Mouse (Mus musculus): ENCODE data around the gene Sppl3.

Sppl3 gene

DNA sequence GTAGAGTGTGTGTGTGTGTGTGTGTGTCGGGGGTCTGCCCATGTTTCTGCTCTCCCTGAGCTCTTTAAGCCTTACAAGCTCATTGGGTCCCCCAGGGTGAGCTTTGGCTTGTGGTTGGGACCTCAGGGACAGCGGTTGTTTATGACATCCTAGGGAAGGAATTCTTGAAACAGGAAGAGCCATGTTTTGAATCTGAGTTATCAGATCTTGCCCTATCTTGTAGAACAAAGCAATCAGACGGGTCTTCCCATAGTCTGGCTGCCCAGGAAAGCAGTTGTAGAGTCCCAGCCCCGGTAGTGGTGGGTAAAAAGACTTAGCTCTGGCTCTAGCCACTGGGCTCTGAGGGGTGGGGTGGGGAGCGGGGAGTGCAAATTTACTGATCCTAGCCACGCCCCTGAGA, 13.6 kb upstream of the Sppl3 start:
- no peak for DNase-seq (ENCODE audit: low read depth, low spot score)

DNA sequence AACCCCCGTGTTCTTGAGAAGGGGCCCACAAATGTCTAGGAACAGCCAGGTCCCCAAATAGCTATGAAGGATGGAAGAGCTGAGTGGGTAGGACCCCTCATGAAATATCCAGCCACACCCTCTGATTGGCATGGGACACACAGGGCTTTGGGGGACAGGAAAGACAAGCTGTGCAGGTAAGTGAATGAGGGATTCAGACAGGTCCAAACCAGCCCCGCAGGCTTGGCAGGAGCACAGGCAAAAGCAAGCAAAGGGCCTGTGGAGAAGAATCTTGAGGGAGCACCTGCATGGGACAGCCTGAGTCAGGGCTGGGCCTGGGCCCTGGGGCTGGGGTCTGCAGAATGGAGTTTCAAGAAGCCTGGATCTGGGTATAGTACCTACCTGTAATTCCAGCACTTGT, 10.4 kb upstream of the Sppl3 start:
- no peak for DNase-seq (ENCODE audit: low read depth, low spot score)

DNA sequence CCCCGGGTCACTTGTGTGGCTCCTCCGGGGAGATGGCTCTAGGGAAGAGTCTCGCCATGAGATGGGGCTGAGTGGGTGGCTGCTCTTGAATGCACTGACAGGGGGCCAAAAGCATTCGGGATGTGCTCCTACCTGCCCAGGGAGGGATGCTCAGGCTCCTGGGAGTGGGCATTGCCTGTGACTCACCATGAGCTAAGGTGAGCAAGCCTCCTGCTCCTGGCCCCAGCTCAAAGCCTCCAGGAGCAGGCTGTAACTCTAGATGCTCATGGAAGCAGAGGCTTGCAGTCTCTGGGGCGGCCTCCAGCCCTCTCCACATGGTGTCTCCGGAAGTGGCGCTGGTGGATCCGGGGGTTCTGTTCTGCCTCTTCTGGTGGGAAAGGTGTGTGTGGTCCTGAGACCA, 9.5 kb upstream of the Sppl3 start:
- DNase-seq (ENCODE audit: low read depth, low spot score) = no peak

DNA sequence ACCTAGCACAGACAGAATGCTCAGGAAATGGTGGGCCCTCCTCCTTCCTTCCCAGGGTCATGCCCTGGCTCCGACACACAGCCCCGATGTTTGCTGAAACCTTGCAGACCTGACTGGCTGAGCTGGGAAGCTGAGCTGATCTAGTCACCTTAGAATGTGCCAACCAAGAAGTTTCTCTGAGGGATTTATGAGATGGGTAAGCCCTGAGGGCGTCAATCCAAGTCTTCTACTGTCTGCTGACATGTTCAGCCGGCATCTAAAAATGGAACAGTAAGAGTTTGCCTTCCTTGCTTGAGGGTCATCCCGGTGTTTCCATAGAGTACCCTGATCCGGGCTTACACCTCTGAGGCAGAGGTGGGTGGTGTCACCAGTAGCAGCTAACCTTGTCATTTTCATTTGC, 8.2 kb upstream of the Sppl3 start:
- no peak for DNase-seq (ENCODE audit: low read depth, low spot score)

DNA sequence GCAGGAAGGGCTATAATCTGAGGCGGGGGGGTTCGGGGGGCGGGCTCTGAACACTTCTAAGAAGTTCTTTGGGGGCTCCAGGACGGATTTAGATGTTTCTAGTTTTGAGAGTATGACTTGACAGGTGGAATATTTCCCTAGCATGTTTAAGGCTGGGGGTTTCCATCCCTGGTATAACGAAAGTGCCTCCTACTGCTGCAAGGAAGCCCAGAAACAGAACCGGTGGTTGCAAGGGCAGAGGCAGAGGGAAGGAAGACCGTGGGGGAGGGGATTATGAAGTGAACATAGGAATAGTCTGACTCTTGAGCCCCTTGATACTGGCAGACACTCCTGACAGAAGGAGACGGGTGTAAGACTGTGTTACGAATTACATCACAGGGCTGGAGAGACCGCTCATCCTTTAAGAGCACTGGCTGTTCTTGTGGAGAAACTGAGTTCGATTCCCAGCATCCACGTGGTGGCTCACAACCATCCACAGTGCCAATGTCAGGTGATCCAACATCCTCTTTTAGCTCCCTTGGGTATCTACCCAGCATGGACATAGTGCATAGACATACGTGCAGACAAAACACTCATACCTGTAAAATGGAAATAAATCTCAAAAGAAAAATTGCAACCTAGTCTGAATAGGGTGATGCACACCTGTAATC, 7.6 kb upstream of the Sppl3 start:
- DNase-seq (ENCODE audit: low read depth, low spot score) = no peak

DNA sequence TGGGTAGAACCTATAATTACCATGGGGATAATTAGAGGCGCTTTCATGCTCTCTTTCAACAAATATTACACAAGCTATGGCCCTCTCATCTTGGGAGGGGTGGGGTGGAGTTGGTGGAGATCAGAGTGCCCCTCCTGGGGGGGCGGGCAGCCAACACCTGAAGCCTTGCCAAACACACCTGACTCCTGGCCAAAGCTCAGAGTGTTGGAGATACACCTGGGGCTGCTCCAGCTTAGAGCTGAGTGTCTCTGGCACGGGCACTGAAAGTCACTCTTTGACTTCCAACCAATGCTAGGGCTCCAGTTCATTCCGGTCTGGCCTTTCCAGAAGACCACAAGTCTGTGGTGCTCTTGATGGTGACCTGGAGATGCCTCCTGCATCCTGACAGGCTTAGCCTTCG, 3.2 kb upstream of the Sppl3 start:
- DNase-seq (ENCODE audit: low read depth, low spot score) = no peak

DNA sequence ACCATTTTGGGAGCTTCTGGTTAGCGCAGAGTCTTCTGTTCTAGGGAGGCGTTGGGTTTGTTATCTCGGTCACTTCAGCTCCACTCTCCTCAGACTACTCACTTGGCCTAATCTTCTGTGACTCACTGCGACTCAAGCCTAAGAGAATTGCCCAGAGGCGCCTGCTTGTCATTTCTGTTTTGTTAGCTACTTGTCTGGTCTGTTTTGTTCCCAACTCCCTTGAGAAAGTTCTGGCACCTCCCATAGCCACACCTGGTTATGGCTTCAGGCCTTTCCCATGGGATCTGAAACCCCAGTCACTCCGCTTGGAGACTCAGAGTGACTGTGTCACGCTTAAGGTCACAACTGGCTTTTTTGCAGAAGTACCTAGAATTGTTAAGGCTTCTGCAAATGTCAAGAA, 2.6 kb upstream of the Sppl3 start:
- DNase-seq (ENCODE audit: low read depth, low spot score) = no peak

DNA sequence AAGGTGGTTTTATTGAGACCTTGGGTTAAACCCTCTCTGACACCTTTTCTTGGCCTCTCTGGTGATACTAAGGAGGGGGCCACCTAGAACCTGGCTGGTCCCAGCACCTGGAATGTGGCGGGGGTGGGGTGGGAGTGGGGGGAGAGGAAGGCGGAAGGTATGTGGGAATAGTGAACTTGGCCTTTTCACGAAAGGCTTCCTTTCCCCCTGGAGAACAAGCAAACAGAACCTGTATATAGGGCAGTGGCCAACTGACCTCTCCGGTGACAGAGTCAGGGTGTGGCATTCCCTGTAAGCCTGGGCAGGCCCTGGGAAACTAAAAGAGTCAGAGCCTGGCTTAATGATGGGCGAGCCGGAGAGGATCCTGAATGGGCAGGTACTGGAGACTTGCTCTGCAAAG, 1.8 kb upstream of the Sppl3 start:
- no peak for DNase-seq (ENCODE audit: low read depth, low spot score)

DNA sequence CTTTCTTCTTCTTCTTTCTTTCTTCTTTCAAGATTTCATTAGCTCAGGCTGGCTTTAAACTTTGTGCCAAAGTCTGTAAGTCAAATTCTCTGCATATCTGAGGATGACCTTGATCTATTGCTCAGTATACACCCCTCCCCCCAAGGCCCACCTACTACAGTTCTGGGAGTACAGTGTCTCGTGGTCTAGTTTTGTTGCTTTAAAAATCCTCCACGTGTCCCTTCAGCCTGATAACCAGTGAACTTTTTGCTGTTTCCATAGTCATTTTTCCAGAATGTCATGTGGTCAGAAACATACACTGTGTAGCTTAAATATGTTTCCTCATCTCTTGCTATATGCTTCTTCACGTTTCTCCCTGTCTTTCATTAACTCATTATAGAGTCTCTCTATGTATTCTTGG, 976 bp upstream of the Sppl3 start:
- DNase-seq (ENCODE audit: low read depth, low spot score) = no peak

DNA sequence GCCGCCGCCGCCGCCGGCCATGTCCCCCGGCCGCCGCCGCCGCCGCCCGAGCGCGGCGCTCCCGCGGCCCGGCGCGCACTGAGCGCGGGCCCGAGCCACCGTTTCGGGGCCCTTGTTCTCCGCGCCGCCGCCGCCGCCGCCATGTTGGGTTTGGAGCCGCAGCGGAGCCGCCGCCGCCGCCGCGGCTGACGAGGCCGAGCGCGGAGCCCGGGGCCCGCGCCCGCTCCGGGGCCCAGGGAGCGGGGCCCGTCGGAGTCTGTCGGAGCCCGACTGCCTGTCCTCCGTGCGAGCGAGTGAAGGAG, 231 bp downstream of the Sppl3 start:
- DNase-seq (ENCODE audit: low read depth, low spot score) = no peak

DNA sequence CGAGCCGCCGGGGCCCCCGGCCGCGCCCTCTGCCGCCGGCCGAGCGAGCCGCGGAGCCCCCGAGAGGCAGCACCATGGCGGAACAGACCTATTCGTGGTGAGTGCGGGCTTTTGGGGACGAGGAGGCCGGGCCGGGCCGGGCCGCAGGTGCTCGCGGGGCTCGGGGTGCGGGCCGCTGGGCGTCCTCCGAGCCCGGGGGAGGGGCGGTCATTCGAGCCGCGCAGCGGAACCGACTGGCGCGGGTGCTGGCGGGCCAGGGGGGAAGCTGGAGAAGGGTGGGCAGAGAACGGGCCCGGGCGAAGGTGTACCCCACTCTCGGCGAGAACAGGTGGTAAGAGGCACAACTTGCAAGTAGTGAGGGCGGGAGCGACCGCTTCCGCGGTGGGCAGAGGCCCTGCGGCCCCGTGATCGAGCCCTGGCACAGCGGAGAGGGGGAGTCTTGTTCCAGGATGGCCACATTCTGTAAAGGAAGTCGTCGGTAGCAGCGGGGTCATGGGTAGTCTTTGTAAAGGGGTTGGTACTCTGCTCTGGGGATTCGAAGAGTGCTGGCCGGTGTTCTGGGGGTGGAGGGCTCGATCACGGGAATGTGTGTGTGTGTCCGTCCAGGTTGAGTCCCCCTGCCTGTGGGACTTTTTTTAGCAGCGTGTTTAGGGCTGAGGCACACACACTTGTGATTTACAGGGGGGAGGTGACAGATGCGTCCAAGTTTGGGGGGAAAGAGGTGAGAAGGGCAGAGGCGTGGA, 753 bp downstream of the Sppl3 start:
- DNase-seq (ENCODE audit: low read depth, low spot score) = peak; percentile 61

DNA sequence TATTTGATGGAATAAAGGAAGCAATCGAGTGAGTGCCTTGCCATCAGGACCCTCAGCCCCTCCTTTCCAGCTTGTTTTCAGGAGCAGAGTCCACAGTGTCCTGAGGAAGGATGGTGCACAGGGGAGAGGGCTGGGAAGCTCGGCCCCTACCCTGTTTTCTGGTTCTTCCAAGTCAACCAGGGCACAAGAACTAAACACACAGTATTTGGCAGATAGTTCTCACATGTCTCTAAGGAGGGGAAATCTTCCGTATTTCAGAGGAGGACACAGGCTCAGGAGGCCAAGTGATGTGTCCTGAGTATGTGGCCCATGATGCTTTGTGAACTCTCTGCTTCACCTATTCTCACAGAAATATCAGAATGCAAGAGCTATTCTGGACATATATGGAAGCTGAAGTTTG, 2.5 kb downstream of the Sppl3 start:
- no peak for DNase-seq (ENCODE audit: low read depth, low spot score)

DNA sequence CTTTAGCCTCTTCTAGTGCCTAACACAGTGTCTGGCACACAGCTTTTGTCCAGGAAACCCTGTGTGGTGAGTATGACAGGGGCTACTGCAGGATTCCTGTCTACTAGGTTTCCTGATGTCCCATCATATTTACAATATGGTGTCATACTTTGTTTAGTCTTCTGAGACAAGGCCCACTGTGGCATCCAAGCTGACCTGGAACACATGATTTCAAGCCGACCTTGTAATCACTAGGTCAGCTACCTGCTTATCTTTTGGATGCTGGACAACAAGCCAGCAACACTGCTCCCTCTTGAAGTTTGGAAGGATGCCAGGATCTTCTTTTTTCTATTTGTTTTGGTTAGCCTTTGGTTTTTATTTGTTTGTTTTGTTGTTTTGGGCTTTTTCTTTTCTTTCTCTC, 3.6 kb downstream of the Sppl3 start:
- DNase-seq (ENCODE audit: low read depth, low spot score) = no peak

DNA sequence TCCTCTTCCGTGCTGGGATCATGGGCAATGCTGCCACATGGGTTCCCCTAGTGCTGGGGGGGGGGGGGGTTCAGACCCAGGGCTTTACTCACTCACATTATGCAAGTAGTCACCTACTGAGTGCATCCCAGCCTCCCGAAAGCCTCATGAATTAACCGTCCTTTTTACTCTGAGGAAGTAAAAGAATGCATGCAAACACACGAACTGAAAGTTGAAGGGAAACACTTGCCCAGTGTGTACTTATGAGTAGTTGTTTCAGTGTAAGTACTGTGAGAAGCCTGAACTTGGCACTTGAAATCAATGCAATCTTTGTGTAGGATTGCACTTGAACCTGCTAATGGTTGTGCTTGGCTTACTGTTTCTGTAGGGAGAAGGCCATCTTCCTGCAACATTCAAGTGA, 4.2 kb downstream of the Sppl3 start:
- DNase-seq (ENCODE audit: low read depth, low spot score) = no peak

DNA sequence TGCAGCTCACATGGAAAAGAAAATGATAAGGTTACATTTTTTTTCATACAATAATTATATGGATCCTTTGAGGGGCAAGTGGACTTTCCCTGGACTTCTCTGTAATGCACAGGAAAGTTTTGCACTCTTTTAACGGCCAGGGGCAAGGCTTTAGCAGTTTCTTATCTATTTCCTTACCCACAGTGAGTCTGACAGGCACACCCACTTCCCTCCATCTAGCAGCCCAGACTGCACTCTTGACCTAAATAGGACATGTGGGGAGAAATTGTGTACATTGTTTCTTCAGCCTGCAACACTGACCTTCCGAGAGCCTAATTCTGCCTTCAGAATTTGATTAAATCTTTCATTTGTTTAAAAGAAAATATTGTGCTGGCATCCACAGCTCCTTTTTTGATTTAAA, 7.3 kb downstream of the Sppl3 start:
- DNase-seq (ENCODE audit: low read depth, low spot score) = peak; percentile 23

DNA sequence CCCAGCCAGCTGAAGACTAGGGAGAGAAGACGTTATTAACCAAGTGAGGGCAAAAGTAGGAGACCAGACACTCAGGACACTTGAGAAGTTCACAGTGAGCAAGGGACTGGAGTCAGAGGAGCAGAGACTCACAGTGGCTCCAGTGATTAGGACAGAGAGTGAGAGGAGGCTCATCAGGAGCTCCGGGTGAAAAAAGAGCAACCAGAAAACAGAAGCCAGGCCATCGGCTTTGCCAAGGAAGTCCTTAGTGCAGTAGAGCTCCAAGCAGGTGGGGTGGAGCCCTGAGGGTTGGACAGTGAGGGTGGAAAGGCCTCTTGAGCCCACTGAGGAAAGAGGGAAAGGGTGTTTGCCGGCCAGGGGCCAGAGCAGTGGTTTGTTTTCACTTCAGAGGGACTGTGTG, 7.9 kb downstream of the Sppl3 start:
- no peak for DNase-seq (ENCODE audit: low read depth, low spot score)

DNA sequence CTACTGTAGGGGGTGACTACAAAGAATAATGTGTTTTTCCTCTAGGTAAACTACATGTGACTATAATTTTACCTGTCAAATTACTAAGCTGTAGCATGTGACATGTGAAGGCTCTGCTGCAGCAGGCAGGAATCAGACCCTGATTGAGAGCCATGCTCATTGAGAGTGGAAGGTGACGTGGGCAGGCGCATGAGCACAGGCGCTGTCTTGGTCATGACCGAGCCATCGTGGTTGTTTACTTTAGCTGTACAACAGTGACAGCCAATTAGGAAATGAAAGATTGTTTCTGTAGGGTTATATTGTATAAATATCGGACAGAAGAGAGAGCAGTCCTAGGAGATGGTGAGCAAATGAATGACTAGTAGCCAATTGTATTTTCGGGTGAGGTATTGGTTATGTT, 11.1 kb downstream of the Sppl3 start:
- no peak for DNase-seq (ENCODE audit: low read depth, low spot score)

DNA sequence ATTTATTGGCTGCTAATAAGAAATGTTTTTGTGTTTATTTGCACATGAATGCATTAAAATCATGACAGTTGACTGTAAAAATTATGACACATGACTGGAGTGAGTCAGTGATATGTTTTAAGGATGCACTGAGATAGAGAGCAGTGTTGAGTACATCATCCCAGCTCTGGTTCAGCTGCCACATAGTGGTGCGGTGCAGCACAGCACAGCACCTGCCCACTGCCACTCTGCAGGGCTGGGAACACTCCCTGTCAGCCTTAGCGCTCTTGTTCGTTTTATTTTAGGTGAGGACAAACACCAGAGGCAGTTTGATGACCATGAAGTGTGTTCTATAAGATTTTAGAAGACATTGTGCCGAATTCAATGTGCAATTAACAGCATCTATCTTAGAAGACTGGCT, 15.2 kb downstream of the Sppl3 start:
- DNase-seq (ENCODE audit: low read depth, low spot score) = no peak

DNA sequence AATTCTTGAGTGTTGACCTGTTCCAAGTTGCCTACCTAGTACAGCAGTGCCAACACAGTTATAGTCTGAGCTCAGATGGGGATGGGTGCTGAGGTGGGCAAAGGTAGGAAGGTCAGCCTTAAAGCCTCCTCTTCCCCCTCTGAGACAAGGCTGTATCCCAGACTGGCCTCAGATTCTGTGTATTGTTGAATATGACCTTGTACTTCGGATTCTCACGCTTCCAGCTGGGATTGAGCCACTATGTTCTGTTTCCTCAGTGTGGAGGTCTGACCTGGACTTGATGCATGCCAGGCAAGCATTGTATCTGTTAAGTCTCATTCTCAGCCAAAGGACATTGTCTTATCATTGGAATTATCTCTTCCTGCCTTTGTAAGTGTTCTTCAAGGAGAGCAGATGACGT, 16.2 kb downstream of the Sppl3 start:
- DNase-seq (ENCODE audit: low read depth, low spot score) = no peak

DNA sequence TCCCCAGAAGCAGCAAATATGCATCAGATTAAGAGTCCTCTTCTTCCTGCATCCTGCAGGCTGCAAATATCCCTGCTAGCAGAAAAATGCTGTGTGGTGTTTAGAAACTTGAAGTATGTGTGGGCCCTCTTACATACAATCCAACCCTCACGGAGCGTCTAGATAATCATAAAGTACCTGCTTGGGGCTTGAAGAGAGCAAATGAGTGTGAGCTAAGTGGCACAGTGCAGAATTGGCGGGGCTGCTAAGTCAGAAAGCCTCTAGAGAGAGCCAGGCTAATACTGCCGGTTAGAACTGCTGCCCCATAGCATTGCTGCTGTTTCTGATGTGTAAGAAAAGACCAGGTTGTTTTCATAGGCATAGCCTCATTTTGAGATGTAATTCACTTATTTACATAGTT, 18.0 kb downstream of the Sppl3 start:
- no peak for DNase-seq (ENCODE audit: low read depth, low spot score)

DNA sequence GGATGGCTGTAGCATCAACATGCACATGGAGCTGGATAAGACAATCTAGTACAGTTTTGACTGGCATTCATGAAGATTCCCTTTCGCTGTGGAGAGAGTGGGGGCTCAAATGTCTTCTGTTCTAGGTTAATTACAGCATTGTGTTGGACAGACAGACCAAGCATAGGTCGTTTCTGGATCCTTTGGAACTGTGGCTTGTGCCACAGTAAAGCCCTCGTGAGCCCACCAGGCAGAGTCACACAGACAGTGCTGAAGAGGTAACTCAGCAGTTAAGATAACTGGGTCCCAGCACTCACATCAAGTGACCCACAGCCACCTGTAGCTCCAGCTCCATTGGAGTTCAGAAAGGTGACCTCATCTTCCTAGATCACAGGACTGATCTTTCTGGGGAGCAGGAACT, 18.6 kb downstream of the Sppl3 start:
- no peak for DNase-seq (ENCODE audit: low read depth, low spot score)

DNA sequence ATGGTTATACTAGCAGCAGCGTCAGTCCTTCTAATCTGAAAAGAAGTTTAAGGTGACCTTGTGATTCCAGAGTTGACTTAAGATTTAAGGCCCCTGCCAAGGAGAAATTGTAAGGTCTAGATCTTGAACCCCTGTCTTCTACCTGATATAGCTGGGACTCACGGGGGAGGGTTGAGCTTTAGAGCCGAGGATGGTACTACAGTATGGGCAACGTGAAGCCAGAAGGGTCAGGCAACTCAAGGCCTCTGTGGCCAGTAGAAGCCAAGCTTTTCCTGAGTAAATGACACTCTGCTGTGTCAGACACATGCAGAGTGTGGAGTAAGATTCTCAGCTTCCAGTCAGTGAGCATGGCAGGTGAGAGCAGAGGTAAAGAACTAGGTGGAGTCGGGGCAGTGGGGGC, 20.6 kb downstream of the Sppl3 start:
- DNase-seq (ENCODE audit: low read depth, low spot score) = no peak

DNA sequence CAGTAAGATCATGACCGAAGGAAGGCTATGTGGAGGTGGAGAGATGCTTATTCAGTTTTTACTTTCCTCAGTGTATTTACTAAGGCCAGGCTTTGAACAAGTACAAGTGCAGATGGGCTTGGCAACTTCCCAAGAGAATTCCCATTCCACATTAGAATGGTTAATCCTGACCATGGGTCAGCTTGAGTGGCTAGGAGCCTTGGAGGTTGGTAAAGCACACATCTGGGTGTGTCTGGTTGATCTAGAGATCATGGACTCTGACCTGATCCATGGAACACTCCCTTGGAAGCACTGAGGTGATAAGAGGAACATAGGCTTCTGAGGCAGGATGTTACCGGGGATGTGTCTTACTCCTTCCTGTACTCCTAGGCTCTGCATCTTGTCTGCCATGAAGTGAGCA, 21.7 kb downstream of the Sppl3 start:
- no peak for DNase-seq (ENCODE audit: low read depth, low spot score)

DNA sequence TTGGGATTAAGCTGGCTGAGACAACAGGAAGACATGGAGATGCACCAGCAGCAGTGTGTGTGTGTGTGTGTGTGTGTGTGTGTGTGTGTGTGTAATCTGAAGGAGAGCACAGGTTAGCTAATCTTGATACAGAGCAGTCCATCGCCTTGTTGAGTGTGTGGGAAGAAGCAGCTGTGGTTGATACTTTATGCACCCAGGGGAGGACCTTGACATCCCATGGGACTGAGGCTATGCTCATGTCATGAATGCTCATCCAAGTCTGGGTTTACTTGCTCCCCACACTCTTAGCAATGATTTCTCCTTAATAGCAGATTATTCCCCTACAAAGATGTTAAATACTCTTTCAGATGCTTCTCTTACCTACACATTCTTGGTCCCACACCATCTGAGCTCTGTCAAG, 24.3 kb downstream of the Sppl3 start:
- no peak for DNase-seq (ENCODE audit: low read depth, low spot score)

All from CD4-positive, CD25-positive, alpha-beta regulatory T cell, adult 2 months (primary cell).